Mouse (Mus musculus) limb, embryonic 15.5 days (tissue): Measurements from ENCODE around the gene Crabp2. TPM values are rescaled to one million over a fixed set of nuclear protein-coding genes. Genes with fewer than 3 reads are reported as not detected.

Source experiments
- ATAC-seq: fragments of 200-750 bp; cut with Nextera tagmentation; 2 replicates; pipeline ENCODE4 v1.8.0; 2017; ENCODE audit warnings: low read depth, moderate TSS enrichment; ENCODE audit not compliant: insufficient number of reproducible peaks, low FRiP score, low TSS enrichment
- H3K27ac ChIP-seq: fragments of 300-500 bp; sonication (generic); 2 replicates; pipeline ENCODE4 v1.5.1; 2015; ENCODE audit warnings: moderate library complexity, mild to moderate bottlenecking, inconsistent platforms
- H3K27me3 ChIP-seq: fragments of 300-500 bp; sonication (generic); 2 replicates; pipeline ENCODE4 v1.6.1; 2015; ENCODE audit warnings: inconsistent platforms
- H3K36me3 ChIP-seq: fragments of 300-500 bp; sonication (generic); 2 replicates; pipeline ENCODE4 v1.6.1; 2015; ENCODE audit warnings: inconsistent platforms
- H3K4me1 ChIP-seq: fragments of 300-500 bp; sonication (generic); 2 replicates; pipeline ENCODE4 v1.6.1; 2015; ENCODE audit warnings: inconsistent platforms
- H3K4me2 ChIP-seq: fragments of 300-500 bp; sonication (generic); 2 replicates; pipeline ENCODE4 v1.6.1; 2015; ENCODE audit warnings: mild to moderate bottlenecking, inconsistent platforms
- H3K4me3 ChIP-seq: fragments of 300-500 bp; sonication (generic); 2 replicates; pipeline ENCODE4 v1.5.1; 2015; ENCODE audit warnings: mild to moderate bottlenecking, inconsistent platforms
- H3K9ac ChIP-seq: fragments of 300-500 bp; sonication (generic); 2 replicates; pipeline ENCODE4 v1.6.1; 2015; ENCODE audit warnings: inconsistent platforms
- H3K9me3 ChIP-seq: fragments of 300-500 bp; sonication (generic); 2 replicates; pipeline ENCODE4 v1.6.1; 2016; ENCODE audit warnings: inconsistent platforms
- WGBS: fragments of 180-500 bp; shearing (Covaris S2); methylation state at CpG from one replicate; pipeline ENCODE4 v1.1.7; 2015; 5-methylcytosine and 5-hydroxymethylcytosine counted together
- polyA plus RNA-seq: library from polyadenylated mRNA; unstranded; fragments of >200 nt; fragmentation: Nextera tagmentation; extraction: Ambion mirVana; gene quantifications from 2 replicates; pipeline ENCODE4 v1.2.1, GENCODE M21; 2015

The Crabp2 gene
- polyA plus RNA-seq, 1 experiment from 2014 or later: 274 TPM

DNA sequence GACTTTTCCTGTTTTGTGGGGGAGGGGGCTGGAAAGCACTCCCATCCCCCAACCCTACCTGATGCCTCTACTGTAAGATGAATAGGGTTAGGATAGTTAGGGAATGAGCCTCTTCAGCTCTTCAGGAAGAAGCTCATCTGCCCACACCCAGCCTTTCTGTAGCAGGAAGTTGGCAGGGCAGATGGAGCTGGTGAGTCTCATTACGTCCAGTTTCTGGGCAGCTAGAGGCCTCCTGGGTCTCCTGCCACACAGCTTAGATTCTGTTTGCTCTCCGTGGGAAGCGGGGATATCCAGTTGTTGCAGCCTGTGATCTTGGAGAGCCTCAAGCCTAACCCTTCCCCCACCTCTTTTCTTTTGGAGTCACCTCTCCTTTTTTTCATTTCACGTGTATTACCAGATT, 38.6 kb upstream of the Crabp2 start:
- Histone ChIP-seq H3K27me3 (no peaks in the 10 kb centered on the region), H3K36me3 (peaks cover 21% of the 10 kb centered on the region), H3K4me1 (peaks cover 40% of the 10 kb centered on the region), H3K9me3 (no peaks in the 10 kb centered on the region), H3K4me3 (peak overlapping the region; percentile 31), H3K9ac (no peak overlapping the region), H3K4me2 (peak overlapping the region; percentile 46), H3K27ac (peak overlapping the region; percentile 97)
- ATAC-seq: no peak
- 9% methylated on average over 4 of the region's 4 CpGs for WGBS

DNA sequence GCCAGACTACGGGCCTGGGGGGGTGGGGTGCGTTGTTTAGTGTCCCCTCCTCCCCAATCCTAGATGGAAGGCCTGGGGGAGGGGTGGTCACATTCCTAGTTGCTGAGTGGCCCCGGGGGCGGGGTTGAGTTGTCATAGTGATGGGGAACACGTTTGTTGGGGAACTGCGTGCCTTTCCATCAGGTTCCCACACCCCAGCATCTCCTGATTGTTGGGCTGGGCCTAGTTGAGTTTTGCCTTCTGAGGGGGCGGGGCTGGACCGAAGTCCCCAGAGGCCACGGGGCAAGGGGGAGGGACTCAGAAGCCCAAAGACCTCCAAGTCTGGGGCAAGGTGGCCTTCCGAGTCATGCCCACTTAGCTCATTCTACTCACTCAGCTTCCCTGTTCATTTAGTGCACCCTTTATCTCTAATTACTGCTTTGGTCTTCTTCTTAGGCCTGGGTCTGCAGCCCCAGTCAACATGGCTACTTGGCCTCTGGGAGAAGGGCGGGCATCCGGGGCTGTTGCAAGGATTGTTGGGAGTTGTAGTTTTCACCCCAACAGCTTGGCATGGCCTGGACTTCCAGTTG, 37.8 kb upstream of the Crabp2 start:
- 7% methylated on average over 12 of the region's 12 CpGs for WGBS
- Histone ChIP-seq H3K9me3 (no peaks in the 10 kb centered on the region), H3K9ac (no peak overlapping the region), H3K4me3 (peak overlapping the region; percentile 31), H3K27me3 (no peaks in the 10 kb centered on the region), H3K36me3 (peaks cover 28% of the 10 kb centered on the region), H3K4me1 (peaks cover 40% of the 10 kb centered on the region), H3K4me2 (peak overlapping the region; percentile 46), H3K27ac (peak overlapping the region; percentile 97)
- peak; percentile 16; the same call in 1 of the 2 replicates for ATAC-seq

DNA sequence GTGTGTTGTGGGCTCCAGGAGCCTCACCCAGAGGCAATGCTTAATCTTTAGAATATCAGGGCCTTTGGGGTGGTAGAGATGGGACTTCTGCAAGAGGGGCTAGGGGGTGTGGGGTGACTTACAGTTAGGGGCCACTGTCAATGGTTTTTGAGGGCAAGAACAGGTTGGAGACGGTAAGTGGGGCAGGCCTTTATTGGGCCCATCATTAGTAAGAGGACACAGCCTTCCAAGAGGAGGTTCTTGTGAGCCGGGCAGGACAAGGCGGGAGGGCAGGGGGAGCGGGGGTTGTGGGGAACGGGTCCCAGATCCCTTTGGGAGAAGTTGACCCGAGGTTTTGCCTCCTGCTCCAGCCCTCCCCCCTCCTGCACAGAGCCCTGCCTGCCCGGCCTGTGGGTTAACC, 35.0 kb upstream of the Crabp2 start:
- H3K36me3 ChIP-seq: peaks cover 48% of the 10 kb centered on the region
- WGBS: 73% methylated on average over 7 of the region's 7 CpGs

DNA sequence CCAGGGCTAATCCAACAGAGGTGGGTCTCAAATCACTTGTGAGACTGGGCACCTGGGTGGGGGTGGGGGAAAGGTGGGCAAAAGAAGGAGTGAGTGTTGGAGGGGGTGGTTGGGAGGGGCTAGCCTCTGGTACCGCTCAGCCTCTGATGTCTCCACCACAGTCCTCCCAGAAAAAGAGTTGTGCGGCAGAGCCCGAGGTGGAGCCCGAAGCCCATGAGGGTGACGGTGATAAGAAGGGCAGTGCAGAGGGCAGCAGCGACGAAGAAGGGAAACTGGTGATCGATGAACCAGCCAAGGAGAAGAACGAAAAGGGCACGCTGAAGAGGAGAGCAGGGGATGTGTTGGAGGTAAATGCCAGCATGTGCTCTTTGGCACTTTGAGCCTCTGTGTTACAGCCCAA, 34.6 kb upstream of the Crabp2 start:
- Histone ChIP-seq H3K4me2 (no peak overlapping the region), H3K36me3 (peaks cover 48% of the 10 kb centered on the region), H3K27ac (no peak overlapping the region), H3K9ac (no peak overlapping the region), H3K9me3 (no peaks in the 10 kb centered on the region), H3K4me1 (peaks cover 27% of the 10 kb centered on the region), H3K27me3 (no peaks in the 10 kb centered on the region), H3K4me3 (no peak overlapping the region)
- 94% methylated on average over 10 of the region's 10 CpGs for WGBS
- no peak for ATAC-seq

More for the DNA sequence above, 35.0 kb upstream of the Crabp2 start:
- no peak overlapping the region for H3K4me3 ChIP-seq
- H3K4me2 ChIP-seq: no peak overlapping the region
- no peak overlapping the region for H3K9ac ChIP-seq
- H3K4me1 ChIP-seq: peaks cover 29% of the 10 kb centered on the region
- H3K9me3 ChIP-seq: no peaks in the 10 kb centered on the region
- H3K27me3 ChIP-seq: no peaks in the 10 kb centered on the region
- no peak overlapping the region for H3K27ac ChIP-seq
- no peak for ATAC-seq

DNA sequence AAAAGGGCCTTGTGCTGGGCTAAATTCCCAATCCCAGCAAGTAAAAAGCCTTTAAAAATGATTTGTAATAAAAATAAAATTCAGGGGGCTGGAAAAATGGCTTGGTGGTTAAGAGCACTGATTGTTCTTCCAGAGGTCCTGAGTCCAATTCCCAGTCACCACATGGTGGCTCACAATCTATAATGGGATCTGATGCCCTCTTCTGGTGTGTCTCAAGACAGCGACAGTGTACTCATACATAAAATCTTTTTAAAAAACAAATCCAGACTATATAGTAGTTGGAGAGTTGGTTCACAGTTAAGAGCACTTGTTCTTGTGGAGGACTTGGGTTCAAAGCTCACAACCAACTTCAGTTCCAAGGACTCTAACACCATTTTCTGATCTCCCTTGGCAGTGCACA, 31.5 kb upstream of the Crabp2 start:
- H3K9ac ChIP-seq: no peak overlapping the region
- H3K4me2 ChIP-seq: no peak overlapping the region
- H3K27ac ChIP-seq: no peak overlapping the region; the same call in 1 of the 2 replicates
- peaks cover 50% of the 10 kb centered on the region for H3K36me3 ChIP-seq
- ATAC-seq: no peak
- no peak overlapping the region for H3K4me3 ChIP-seq
- no peaks in the 10 kb centered on the region for H3K27me3 ChIP-seq
- no peaks in the 10 kb centered on the region for H3K9me3 ChIP-seq
- peaks cover 10% of the 10 kb centered on the region; the same call in 1 of the 2 replicates for H3K4me1 ChIP-seq
- WGBS: 84% methylated on average over 1 of the region's 1 CpGs

DNA sequence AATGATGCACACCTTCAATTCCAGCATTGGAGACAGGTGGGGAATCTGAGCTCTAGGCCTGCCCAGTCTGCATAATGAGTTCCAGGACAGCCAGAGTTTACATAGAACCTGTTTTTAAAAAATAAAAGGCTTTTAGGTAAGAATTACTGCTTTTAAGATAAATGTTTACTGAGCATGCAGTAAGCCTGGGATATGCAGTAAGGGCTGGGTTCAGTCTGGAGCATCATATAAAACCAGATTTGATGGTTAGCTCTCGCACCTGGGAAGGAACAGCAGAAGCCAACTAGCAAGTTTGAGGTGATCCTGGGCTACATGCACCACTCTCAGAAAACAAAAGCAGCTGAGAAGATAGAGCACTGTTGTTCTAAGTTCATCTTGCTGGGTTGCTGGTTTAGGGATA, 29.9 kb upstream of the Crabp2 start:
- Histone ChIP-seq H3K36me3 (peaks cover 58% of the 10 kb centered on the region), H3K4me2 (no peak overlapping the region), H3K27ac (peak overlapping the region; percentile 22; the same call in 1 of the 2 replicates), H3K4me1 (peaks cover 10% of the 10 kb centered on the region; the same call in 1 of the 2 replicates), H3K27me3 (no peaks in the 10 kb centered on the region), H3K4me3 (no peak overlapping the region), H3K9ac (no peak overlapping the region), H3K9me3 (no peaks in the 10 kb centered on the region)
- WGBS: 88% methylated on average over 1 of the region's 1 CpGs
- ATAC-seq: no peak

DNA sequence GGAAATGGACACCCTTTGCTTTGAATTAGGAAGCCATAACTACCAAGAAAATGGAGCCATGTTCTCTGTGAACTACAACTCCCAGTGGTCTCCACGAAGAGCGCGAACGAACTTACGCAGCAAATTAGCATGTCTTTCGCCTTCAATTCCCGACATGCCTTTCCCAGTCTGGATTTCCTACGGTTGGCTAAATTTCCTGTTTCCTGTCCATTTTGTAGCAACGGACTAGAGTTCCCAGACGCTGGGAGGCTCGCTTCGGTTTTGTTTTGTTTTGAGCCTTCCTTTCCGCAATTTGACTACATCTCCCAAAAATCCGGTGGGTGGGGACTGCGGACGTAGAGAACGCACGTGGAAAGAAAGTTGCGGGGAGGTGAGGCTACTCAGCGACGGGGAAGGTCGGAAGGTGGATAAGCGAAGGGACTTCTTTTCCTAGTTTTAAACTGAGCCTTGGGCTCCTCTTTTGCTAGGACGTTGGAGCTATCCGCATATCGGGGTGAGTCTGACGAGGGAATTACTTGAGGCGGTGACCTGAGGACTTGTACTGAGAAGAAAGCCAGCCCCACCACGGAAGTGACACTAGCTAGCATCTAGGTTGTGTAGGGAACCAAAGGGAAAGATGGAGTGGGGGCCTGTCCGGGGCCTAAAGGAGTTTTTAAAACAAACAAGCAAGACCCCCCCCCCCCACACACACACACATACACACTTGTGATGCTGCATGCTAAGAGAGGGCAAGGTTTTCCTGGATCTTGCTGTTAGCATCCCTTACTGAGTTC, 28.9 kb upstream of the Crabp2 start, which contains the start of gene Mrpl24:
TSS of gene Mrpl24 (plus strand) at position 171 of the 773 bp plus-strand sequence.
- peaks cover 10% of the 10 kb centered on the region; the same call in 1 of the 2 replicates for H3K4me1 ChIP-seq
- H3K9me3 ChIP-seq: no peaks in the 10 kb centered on the region
- H3K4me2 ChIP-seq: peak within 1 kb of the TSS; percentile 71
- peak within 1 kb of the TSS; percentile 76 for H3K9ac ChIP-seq
- peak within 1 kb of the TSS; percentile 89 for H3K27ac ChIP-seq
- no peaks in the 10 kb centered on the region for H3K27me3 ChIP-seq
- peak; percentile 71 for ATAC-seq
- H3K4me3 ChIP-seq: peak within 1 kb of the TSS; percentile 70
- peaks cover 58% of the 10 kb centered on the region for H3K36me3 ChIP-seq
- under 1% methylated on average over 30 of the region's 30 CpGs for WGBS

DNA sequence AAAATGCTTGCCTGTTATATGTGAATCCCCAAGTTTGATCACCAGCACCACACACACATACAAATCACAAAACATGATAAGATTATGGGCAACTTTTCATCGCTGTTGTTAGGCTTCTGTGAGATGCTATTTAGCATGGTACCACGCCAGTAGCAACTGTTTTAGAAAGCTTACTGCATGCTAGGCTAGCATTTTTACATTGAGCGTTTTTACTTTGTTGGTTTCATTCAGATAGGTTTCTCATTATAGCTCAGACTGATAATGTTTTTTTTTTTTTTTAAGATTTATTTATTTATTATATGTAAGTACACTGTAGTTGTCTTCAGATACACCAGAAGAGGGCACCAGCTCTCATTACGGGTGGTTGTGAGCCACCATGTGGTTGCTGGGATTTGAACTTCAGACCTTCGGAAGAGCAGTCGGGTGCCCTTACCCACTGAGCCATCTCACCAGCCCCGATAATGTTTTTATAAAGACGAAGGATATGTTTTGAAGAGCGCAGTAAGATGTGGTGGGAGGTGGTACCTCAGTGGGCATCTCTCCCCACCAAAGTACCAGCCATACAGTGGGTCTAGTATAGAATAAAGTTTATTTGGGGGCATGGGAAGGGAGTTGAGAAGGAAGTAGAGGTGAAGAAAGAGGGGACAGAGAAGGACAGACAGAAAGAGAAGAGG, 28.1 kb upstream of the Crabp2 start:
- no peak for ATAC-seq
- H3K27ac ChIP-seq: peak overlapping the region; percentile 89; the same call in 1 of the 2 replicates
- H3K9me3 ChIP-seq: no peaks in the 10 kb centered on the region
- H3K4me3 ChIP-seq: peak overlapping the region; percentile 70
- H3K4me2 ChIP-seq: peak overlapping the region; percentile 71
- WGBS: 69% methylated on average over 9 of the region's 9 CpGs
- no peaks in the 10 kb centered on the region for H3K27me3 ChIP-seq
- H3K9ac ChIP-seq: 0 out of 2 replicates have a peak overlapping the region, but pooled peaks have one; percentile 76
- peaks cover 10% of the 10 kb centered on the region; the same call in 1 of the 2 replicates for H3K4me1 ChIP-seq
- peaks cover 58% of the 10 kb centered on the region for H3K36me3 ChIP-seq

DNA sequence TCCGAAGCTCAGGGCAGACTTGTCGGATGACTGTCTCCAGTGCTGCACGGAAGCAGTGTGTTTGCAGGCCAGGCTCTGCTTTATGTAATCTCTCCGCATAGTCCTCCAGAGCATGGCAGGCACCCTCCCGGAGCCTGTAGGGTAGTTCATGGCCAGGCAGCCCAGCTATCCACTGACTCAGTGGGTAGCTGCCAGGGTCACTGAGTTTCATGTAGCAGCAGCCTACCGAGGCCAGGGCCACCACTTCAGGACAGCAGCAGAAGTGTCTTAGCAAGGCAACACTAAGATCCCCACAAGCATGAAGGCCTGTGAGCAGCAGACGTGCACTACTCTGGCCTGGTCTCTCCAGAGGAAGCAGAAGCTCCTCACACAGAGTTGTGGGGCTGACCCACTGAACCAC, 23.5 kb upstream of the Crabp2 start:
- peaks cover 9% of the 10 kb centered on the region for H3K4me1 ChIP-seq
- no peaks in the 10 kb centered on the region for H3K27me3 ChIP-seq
- no peak overlapping the region for H3K4me2 ChIP-seq
- H3K4me3 ChIP-seq: no peak overlapping the region
- H3K36me3 ChIP-seq: peaks cover 59% of the 10 kb centered on the region
- 87% methylated on average over 7 of the region's 7 CpGs for WGBS
- no peak for ATAC-seq
- no peak overlapping the region for H3K27ac ChIP-seq
- H3K9me3 ChIP-seq: no peaks in the 10 kb centered on the region
- H3K9ac ChIP-seq: no peak overlapping the region

DNA sequence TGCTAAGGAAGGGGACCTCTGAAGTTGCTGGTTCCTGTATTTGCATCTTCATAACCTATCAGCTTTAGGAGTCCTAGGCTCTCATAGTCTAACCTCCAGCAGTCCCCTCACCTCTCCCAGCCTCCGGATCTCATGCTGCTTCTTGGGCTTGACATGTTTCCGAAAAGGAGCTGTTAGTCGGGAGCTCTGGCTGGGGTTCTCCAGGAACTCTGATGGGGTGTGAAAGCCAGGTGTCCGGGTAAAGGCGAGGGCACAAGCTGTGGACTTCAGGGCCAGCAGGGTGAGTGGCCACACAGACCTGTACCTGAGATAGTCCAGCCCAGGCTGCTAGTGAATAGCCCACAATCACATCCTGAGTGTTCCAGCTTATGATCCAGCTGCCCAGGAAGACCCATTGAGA, 21.0 kb upstream of the Crabp2 start:
- Histone ChIP-seq H3K27me3 (no peaks in the 10 kb centered on the region), H3K4me3 (no peak overlapping the region), H3K4me1 (peaks cover 21% of the 10 kb centered on the region), H3K36me3 (peaks cover 61% of the 10 kb centered on the region), H3K4me2 (no peak overlapping the region), H3K9ac (no peak overlapping the region), H3K9me3 (no peaks in the 10 kb centered on the region), H3K27ac (no peak overlapping the region)
- WGBS: 91% methylated on average over 5 of the region's 5 CpGs
- ATAC-seq: no peak

DNA sequence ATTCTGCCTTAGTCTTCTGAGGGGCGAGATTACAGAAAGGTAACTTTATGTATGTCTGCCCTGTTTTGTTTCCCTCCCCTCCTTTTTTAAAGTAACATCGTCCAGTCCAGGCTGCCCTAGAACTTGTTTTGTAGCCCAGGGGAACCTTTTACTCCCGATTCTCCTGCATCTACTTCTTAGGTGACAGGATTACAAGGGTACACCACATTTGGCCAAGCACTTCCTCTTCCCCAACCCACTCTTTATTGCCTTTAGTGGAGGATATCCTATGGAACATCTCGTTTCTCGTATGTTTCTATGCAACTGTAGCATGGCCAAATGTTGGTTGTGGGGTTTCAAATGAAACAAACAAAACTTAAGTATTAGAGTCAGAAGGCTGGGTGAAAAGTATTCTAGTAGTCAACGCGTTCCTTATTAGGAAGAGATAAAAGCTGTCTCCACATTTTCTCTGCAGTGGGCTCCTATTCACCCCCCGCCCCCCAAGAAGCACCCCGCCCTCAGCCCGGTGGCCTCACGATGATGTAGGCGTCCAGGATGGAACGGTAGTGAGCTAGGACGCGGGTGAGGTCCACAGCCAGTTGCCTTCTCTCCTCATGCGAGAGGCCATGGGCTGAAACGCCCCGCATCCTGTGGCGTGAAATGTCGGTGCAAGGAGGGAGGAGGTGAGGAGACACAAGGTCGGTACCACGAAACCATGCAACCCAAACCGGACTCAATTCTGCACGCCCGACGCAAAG, 19.0 kb upstream of the Crabp2 start:
- peak overlapping the region; percentile 69 for H3K4me2 ChIP-seq
- WGBS: 5% methylated on average over 26 of the region's 26 CpGs
- no peaks in the 10 kb centered on the region for H3K27me3 ChIP-seq
- H3K9ac ChIP-seq: peak overlapping the region; percentile 86
- ATAC-seq: peak; percentile 30
- H3K9me3 ChIP-seq: no peaks in the 10 kb centered on the region
- H3K4me1 ChIP-seq: peaks cover 30% of the 10 kb centered on the region
- peaks cover 53% of the 10 kb centered on the region for H3K36me3 ChIP-seq
- peak overlapping the region; percentile 93 for H3K27ac ChIP-seq
- peak overlapping the region; percentile 94 for H3K4me3 ChIP-seq
